Mouse (Mus musculus) CD4-positive, CD25-positive, alpha-beta regulatory T cell, adult 2 months (primary cell): ENCODE data around the gene Nol6.

Source experiments
- DNase-seq: peaks from one replicate; pipeline ENCODE4 v3.0.0-alpha.2; 2012; ENCODE audit warnings: low read depth, low spot score

Gene Nol6

DNA sequence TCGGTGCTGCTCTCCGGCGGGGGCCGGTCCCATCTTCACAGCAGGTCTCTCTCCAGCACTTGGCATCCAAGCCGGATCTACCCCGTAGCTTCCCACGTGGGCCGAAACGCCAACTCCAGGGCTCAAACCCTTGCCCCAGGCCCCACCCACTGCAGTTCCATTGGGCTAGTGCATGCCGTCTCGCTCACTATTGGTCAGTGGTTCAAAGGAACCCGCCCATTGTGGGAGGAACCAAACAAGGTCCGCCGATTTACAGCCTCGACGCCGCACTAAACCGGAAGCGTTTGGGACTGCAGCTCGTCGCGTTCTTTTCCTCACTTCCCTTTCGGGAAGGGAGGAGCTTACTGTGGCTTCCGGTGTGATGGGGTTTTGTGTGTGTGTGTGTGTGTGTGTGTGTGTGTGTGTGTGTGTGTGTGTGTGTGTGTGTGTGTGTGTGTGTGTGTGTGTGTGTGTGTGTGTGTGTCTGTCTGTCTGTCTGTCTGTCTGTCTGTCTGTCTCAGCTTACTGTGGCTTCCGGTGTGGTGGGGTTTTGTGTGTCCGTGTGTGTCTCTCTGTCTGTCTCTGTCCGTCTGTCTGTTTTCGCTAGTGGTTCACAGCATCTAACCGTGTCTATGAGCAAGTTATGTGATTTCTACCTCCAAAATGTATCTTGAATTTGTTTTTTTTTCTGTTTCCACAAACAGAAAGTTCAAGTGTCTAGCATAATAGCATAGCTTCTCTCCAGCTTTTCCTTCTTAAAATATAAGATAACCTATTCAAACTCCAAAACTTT lies at the start of gene Nol6:
Gene Nol6 (minus strand): TSS at position 276 of the 772 bp plus-strand sequence.
- peak; percentile 99 for DNase-seq

GRCm38 (mm10) chr4:41170970-41171369 lies 46.7 kb upstream of the Nol6 start:
- no peak for DNase-seq

DNA sequence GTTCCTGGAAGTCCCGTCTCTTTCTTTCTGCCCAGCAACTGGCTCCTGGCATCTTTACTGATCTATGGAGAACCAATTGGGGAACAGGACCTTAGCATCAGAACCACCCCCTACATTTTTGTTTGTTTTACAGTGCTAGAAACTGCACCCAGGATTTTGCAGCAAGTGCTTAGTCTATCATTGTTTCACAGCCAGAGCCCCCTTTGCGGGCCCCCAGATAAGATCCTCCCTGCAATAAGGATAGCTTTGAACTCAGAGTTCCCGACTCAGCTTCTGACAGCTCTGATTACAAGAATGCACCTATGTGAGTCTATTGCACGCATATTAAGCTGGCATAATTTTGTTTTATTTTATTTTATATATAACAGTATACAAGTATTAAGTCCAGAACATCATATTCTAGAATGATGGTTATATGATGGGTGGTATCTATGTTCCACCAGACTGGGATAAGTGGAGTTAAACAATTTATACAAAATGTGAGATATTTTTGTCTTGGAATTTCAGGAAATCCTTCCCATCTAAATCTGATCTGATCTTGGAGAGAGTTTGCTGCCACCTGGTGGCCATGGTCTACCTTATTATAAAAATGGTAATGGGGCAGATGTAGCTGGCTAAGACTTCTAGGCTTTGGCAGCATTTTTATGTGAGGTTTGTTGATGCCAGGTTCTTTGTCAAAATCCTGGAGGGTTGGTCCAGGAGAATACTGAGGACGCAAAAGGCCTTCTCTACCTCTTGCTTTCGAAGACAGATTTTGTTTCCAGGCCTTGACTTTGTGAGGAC lies 41.6 kb upstream of the Nol6 start:
- DNase-seq = peak; percentile 72

DNA sequence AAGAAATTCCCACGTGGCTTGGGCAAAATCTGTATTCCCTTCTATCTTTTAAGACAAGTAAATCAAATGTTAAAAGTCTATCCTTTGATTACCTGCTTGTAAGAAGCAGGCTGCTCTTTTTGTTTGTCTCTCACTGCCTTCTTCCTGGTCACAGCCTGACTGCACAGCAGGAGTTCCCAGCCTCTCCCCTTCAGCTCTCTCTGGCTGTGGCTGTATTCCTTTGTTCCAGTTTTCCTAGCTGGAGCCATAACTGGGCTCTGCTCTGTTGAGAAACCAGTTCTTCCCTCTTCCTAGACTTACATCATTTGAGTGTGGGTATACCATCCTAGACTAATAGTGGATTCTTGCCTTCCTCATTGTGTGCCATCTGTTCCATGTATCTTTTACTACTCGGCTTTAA lies 40.7 kb upstream of the Nol6 start:
- DNase-seq = no peak

- DNase-seq = no peak
These were observed 37.0 kb upstream of the Nol6 start for GRCm38 (mm10) chr4:41161232-41161631.

DNA sequence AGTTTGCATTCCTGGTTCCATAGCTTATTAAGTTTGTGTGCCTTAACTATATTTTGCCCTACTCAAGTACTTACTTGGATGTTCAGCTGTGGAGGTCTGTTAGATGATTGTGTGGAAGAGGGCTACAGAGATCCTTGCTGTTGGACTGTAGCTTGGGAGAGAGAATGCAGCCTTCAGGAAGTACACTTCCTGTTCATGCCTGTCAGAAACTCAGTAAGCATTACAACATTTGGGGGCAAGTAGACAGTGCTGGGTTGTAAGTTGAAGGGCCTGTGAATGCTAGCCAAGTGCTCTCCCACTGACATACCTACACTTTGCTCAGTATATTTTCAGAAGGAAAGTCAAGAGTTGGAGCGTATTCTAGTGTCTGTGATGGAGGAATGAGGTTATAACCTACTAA lies 34.0 kb upstream of the Nol6 start:
- DNase-seq = no peak

- no peak for DNase-seq
These were observed 32.7 kb upstream of the Nol6 start for GRCm38 (mm10) chr4:41156961-41157360.

GRCm38 (mm10) chr4:41153146-41153545 lies 28.9 kb upstream of the Nol6 start:
- no peak for DNase-seq

DNA sequence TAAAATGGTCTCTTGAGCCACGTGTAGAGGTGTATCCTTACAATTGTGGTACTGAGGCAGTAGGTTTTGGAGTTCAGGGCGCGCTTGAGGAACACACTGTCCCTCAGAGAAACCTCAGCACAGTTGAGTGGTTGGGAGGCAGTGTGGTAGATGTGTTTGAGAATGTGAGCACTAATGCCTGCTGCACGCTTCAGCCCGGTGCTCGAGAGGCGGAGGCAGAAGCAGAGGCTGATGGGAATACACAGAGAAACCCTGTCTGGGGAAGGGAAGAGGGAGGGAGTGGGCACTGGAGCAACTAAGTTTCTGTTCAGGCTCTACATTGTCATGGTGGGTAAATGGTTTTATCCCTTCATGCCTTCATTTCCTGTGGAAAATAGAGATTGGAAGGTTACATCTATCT lies 26.9 kb upstream of the Nol6 start:
- DNase-seq = no peak

DNA sequence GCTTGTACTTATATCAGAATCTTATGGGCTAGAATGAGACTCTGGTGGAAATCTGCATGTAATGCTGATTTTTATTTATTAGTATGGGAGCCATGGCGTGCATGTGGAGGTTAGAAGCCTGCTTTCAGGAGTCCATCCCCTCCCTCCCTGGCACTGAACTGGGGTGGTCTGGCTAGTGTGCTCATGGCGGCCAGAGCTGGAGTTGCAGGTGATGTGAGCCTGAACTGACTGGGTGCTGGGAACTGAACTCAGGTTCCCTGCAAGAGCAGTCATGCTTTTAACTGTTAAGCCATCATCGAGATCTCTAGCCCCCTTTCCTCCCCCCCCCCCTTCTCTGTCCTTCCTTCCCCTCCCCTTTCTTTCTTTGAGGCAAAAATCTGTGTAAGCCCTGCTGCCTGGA lies 25.6 kb upstream of the Nol6 start:
- DNase-seq = no peak

DNA sequence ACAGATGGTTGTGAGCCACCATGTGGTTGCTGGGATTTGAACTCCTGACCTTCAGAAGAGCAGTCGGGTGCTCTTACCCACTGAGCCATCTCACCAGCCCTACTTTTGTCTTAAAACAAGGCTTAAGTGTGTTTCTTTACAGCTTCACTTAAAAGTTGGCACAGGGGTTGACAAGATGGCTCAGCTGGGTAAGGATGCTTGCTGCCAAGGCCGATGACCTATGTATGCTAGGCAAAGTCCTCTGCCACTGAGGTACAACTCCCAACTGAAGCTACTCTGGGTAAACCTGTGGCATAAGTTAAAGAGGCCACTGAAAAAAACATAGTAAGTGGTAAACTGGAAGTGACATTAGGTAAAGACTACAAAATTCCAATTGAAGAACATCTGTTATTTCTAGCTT lies 18.3 kb upstream of the Nol6 start:
- no peak for DNase-seq

- no peak for DNase-seq
These were observed 16.1 kb upstream of the Nol6 start for GRCm38 (mm10) chr4:41140174-41140875.

DNA sequence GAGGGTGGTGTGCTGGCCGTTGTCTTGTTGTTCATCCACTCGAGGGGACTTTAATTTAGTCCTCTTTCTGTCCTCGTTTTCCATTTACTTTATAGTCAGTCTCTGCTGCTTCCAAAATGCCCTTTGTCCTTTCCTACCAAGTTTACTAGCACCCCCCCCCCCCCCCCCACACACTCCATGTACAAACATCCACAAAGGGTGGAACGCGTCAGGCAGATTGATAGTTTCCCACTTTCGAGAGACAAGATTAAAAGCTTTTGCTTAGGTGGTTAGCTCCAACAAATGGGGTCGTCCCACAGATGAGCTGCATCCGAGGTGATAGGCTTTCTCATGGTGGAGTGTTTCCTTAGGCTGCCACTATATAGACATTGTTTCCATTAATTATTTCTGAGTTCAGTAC lies 12.6 kb upstream of the Nol6 start:
- DNase-seq = no peak

GRCm38 (mm10) chr4:41136454-41136805 lies 12.2 kb upstream of the Nol6 start:
- DNase-seq = no peak

DNA sequence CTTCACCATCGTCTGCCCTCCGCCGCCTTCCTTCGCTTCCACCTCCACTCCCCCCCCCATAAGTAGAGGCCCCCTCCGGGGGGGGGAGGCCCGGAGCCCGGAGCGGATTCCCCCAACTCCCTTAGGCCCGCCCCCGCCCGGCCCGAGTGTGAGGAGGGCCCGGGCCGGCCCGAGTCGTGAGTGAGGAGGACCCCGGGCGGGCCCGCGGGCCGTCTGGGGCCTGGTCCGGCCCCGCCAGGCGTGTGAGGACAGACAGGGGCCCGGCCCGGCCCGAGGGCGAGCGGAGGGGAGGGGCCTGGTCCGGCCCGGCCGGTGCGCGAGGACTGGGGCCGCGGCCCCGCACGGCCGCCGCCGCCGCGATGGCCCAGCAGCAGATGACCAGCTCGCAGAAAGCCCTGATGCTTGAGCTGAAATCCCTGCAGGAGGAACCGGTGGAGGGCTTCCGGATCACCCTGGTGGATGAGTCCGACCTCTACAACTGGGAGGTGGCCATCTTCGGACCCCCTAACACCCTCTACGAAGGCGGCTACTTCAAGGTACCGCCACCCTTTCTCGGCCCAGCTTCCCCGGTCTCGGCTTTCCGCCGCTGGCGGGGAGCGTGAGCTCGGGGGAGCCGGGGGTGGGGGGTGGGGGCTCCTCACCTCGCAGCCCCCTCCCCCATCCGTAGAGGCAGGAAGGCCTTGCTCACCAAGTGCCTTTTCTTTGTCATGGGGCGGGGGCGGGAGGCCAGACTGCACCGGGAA lies 11.6 kb upstream of the Nol6 start, which contains the start of gene Ube2r2:
Gene Ube2r2 (plus strand): TSS at position 33 of the 743 bp plus-strand sequence.
- DNase-seq = peak; percentile 66

DNA sequence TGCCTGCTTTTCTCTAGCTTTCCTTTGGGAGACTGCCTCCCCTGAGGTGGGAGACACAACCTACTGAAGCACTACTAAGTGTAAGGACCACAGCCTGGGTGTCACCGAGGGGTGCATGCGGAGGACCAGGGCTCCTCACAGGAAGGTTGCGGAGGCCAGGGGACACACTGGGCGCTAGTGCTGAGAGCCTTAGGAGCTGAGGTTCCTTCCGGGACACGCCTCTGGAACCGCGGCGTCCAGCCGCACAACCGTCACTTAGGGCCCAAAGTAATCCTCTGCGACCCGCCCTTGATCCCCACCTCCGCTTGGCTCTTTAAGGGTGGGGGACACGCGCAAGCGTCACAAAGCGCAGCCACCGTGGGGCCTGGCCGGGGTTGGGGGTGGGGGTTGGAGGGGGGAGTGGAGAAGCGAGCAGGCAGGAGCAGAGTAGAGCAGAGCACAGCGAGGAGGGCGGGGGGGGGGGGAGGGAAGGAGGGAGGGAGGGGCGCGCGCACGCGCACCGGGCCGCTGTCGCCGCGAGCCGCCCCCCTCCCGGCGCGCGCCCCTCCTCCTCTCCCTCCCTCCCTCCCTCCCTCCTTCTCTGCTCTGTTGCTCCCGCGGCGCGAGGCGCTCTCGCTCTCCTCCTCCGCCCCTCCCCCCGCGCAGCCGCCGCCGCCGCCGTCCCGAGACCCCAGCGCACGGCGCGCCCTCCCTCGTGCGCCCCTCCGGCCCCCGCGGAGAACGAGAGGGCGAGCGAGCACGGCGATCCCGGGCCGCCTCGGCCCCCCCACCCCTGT lies 10.9 kb upstream of the Nol6 start:
- peak; percentile 92 for DNase-seq

DNA sequence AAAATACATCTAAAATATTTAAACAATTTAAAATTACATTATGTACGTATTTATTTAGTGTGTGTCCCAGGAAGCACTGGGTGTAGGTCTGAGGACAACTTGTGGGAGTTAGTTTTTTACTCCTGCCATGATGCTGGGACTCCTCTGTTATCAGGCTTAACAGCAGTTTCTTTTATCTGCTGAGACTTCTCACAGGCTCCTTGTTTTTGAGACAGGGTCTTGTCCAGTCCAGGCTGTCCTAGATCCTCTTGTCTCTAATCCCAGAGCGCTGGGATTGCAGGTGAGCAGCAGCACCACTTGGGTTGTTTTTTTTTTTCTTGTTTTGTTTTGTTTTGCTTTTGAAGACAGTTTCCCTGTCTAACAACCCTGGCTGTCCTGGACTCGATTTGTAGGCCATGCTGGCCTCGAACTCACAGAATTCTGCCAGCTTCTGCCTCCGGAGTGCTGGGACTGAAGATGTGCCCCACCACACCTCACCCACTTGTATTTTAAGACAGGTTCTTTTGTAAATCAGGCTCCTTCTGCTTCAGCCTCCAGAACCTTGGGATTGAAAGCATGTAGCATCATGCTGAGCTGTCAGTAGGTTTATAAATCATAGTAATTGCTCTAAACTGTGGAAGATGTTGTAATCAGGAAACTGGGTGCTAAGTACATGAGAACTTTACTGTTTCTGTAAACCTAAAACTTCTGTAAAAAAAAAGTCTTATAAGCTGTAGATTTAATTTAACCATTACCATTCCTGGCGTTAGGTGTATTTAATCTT lies 9.5 kb upstream of the Nol6 start:
- DNase-seq = no peak

- DNase-seq = no peak
These were observed 8.2 kb upstream of the Nol6 start for GRCm38 (mm10) chr4:41132471-41132870.

DNA sequence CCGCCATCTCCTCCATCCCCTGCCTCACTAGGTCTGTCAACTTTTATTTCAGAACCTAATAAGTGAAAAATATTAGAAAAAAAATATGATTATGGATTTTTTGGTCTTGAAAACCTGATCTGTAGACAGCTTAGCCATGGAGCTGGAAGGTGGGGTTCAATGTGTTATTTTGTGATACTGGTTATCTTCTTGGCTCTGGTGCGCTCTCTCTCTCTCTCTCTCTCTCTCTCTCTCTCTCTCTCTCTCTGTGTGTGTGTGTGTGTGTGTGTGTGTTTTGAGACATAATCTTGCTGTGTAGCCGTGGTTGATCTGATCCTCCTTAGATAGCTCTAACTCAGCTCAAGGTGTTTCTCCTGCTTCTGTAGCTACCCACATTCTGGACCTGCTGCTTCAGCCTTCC lies 5.6 kb upstream of the Nol6 start:
- no peak for DNase-seq

GRCm38 (mm10) chr4:41129406-41129805 lies 5.2 kb upstream of the Nol6 start:
- DNase-seq = peak; percentile 90
